Mouse (Mus musculus) left cerebral cortex, postnatal 14 days (tissue): ENCODE measurements around the gene Nrap. TPM values are rescaled to one million over a fixed set of nuclear protein-coding genes. Genes with fewer than 3 reads are reported as not detected.

Source experiments
- DNase-seq, 2 experiments: peaks; one replicate each; pipeline ENCODE4 v3.0.0; 2021 to 2022; ENCODE audit warnings: low spot score in 2 of 2, mixed read lengths in 1 of 2
- intact Hi-C: fragments of 180-260 bp; cut with DNase I; formaldehyde crosslinking; loops from one replicate; pipeline ENCODE4 v1.15.1; 2025
- total RNA-seq, 2 experiments: library from RNA; stranded (reverse); gene quantifications; 2 replicates each; pipeline ENCODE4 v1.2.3; 2021

Gene Nrap
- total RNA-seq, 2 experiments from 2014 or later = 0.47 to 0.48 TPM

- intact Hi-C loops = no loop called here
Observed at GRCm38 (mm10) chr19:56397663-56398527, 8.1 kb upstream of the Nrap start.

GRCm38 (mm10) chr19:56396669-56397621 lies 7.1 kb upstream of the Nrap start, which contains the start of gene Casp7:
TSS of gene Casp7 (plus strand) at chr19:56397129.
- intact Hi-C loops = no loop called here

More at GRCm38 (mm10) chr19:56397663-56398527, 8.1 kb upstream of the Nrap start:
- no peak for DNase-seq

DNA sequence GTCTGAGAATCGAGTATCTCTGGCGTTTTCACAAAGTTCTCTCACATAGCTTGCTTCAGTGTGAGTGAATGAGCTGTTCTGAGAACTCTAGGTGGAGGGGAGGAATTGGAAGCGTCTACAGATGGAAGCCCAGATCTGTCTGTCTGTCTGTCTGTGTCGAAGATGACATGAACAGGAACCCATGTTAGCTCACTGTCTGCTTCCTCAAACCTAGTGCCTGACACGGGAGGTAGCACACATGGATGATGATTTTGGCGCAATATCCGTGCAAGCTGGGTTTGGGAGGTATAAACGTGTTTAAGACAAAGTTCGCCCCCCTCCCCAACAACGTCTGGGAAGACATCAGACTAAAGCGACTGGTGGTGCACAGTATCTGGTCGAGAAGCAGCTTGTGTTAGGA lies 6.4 kb upstream of the Nrap start:
- no peak for DNase-seq
- intact Hi-C loops = no loop called here

More at GRCm38 (mm10) chr19:56396669-56397621, 7.1 kb upstream of the Nrap start, which contains the start of gene Casp7:
- DNase-seq = peak; percentile 29 to 54

GRCm38 (mm10) chr19:56395183-56395935 lies 5.5 kb upstream of the Nrap start:
- no peak for DNase-seq
- intact Hi-C loops = no loop called here

DNA sequence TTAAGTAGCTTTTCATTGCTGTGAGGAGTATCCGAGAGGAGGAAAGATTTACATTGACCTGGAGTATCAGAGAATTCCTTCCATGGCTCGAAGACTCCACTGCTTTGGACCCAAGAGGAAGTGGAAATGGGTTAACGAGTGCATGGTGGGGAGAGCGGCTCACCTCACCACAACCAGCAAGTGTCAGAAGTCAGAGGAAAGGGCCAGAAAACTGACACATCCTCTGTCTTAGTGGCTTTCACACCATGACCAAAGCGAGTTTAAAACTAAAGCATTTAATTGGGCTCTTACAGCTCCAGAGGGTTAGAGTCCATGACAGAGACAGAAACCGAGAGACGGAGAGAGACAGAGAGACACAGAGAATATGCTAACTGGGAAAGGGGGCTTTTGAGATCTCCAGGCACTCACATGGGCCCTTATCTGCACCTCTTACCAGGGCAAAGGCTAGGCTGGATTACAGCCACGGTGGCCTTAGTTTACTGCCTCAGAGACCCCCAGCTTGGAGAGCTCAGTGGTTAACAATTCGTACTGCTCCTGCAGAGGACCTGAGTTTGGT lies 3.6 kb upstream of the Nrap start:
- no peak for DNase-seq

DNA sequence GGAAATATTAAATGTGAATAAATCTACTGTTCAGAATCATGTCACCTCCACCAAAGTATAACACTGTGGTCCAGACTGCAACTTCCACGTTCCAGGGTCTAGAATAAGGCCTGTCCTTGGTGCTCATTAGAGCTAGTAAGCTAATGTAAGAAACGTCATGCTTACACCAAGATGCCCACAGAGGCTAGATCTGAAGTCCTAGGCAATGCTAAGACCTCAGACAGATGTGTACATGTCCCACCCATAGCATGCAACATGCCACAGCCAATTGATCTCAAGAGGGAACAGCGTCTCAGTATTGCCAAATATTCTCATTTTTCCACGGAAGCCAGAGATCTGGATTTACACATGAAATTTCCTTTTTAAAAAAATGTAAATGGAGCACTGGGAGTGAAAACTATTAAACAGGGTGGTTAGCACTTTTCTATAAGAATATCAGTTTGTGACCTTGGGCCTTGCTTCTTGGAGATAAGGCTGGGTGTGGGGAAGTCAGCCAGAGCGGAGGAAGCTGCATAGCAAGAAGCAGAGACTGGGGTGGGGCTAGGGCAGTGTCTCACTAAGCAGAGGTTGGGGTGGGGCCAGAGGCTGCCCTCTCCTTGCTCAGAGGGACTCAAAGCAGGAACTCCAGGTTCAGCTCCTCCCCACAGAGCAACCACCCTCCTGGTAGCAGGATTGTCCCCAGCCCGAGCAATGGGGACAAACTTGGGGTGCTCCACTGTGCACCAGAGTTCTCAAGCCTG lies 1.6 kb upstream of the Nrap start:
- intact Hi-C loops = no loop called here
- no peak for DNase-seq

More for the DNA sequence above, 3.6 kb upstream of the Nrap start:
- intact Hi-C loops = no loop called here

GRCm38 (mm10) chr19:56389176-56389575 lies 661 bp downstream of the Nrap start:
- DNase-seq = no peak
- intact Hi-C loops = no loop called here

DNA sequence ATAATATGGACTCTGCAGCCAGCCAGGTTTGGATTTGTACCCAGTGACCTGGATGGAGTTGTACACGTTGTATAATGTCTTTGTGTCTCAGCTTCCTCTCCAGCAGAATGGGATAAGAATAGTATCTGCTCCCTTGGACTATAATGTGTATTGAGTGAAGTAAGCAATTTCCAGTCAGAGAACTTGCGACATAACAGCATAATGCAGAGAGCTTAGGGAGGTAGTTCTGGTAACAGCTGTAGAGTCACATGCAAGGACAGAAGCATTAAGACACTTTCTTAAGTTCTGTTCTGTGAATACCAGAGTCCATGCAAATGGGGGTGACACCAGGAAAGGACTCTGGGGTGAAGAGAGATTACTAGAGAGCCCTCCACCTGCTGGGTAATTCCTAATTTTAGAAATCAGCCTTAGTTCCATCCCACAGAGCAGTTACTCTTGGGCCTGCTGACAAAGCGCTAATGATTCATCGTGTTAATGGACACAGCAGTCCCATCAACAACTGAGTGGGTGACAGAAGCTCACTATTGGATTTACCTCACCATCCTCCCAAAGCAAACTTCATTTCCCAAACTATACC lies 2.0 kb downstream of the Nrap start:
- intact Hi-C loops = no loop called here
- DNase-seq = no peak

GRCm38 (mm10) chr19:56386095-56386494 lies 3.7 kb downstream of the Nrap start:
- intact Hi-C loops = no loop called here

DNA sequence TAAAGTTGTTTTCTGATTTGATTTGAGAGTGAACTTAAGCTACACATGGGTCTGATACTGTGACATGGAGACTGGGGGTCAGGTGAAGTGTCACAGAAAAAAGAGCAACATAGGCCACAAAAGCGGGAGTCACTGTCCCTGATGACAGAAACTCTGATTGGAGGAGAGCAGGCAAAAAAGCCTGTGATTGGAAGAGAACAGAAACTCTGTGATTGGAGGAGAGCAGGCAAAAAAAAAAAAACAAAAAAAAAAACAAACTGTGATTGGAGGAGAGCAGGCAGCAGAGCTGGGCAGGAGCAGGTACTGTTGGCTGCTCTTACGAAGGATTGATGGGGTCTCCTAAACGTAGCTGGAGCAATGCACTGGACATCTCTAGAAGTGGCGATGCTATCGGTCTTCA lies 4.3 kb downstream of the Nrap start:
- intact Hi-C loops = no loop called here
- DNase-seq = no peak

More at GRCm38 (mm10) chr19:56386095-56386494, 3.7 kb downstream of the Nrap start:
- no peak for DNase-seq

- no peak for DNase-seq
- intact Hi-C loops = no loop called here
Observed at GRCm38 (mm10) chr19:56381407-56381806, 8.4 kb downstream of the Nrap start.

GRCm38 (mm10) chr19:56380341-56380740 lies 9.5 kb downstream of the Nrap start:
- intact Hi-C loops = no loop called here
- no peak for DNase-seq

GRCm38 (mm10) chr19:56378554-56379172 lies 11.2 kb downstream of the Nrap start:
- intact Hi-C loops = no loop called here
- DNase-seq = no peak

- DNase-seq = no peak
Observed at GRCm38 (mm10) chr19:56378007-56378406, 11.8 kb downstream of the Nrap start.

DNA sequence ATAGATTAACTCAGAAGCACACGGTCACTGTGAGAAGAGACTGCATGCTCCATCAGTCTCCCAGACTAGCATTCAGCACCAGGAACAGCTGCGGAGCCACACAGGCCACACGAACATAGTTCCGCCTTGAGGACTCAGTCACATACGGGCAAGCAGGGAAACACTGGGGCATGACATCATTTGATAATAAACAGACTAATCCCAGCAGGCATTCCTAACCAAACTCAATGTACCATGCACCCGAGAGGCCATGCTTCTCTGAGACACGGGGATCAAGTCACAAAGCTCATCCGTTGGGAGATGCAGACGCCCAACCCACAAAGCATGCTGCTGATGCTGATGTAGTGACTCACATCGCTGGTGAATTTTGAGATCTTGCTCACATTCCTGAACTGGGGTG lies 15.8 kb downstream of the Nrap start:
- no peak for DNase-seq
- intact Hi-C loops = no loop called here

More at GRCm38 (mm10) chr19:56378007-56378406, 11.8 kb downstream of the Nrap start:
- intact Hi-C loops = no loop called here

- DNase-seq = no peak
- intact Hi-C loops = no loop called here
Observed at GRCm38 (mm10) chr19:56373246-56373645, 16.6 kb downstream of the Nrap start.

DNA sequence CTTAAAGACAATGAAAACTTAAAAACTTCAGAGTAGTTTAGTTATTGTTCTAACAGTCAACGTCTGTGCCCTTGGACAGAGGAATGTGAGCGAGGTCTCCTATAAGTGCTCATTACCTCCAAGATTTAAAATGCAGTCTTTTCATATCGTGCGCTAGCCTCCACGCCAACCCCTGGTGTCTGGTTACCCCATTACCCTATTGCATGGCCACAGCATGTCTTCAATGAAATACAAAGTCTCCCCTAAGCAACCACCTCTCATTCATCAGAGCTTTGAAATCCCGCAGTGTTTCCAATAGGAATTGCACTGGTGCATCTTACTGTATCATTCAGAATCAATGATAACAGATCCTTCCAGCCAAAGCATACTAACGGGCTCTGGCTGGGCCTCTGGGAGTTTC lies 17.6 kb downstream of the Nrap start:
- intact Hi-C loops = no loop called here
- DNase-seq = no peak
